Mouse (Mus musculus): ENCODE results near the gene Cggbp1.

DNA sequence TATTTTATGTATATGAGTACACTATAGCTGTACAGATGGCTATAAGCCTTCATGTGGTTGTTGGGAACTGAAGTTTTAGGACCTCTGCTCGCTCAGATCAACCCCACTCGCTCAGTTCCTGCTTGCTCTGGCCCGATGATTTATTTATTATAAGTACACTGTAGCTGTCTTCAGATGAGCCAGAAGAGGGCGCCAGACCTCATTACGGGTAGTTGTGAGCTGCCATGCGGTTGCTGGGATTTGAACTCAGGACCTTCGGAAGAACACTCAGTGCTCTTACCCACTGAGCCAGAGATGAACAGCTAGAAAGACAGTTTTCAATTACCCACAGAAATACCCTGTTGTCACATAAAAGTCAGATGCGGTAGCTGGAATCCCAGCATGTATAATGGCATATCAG is 5.8 kb upstream of the Cggbp1 start:
- TF ChIP-seq CTCF (IDR thresholded peaks at IDR 0.05; ENCODE audit: borderline replicate concordance, control insufficient read depth, extremely low read depth, insufficient read depth, low read length, poor library complexity) (no peak; the same call in 1 of the 2 replicates), POLR2A (IDR thresholded peaks at IDR 0.05; ENCODE audit: control insufficient read depth, extremely low read depth, insufficient read depth, low read length, poor library complexity) (no peak)

Measured in thymus, adult 2 months (tissue).